Mouse (Mus musculus) c-Kit-negative CD71-positive TER-119-positive erythroid progenitor cells, embryonic 14.5 days (primary cell): ENCODE measurements around the gene Neil1.

Experiments
- DNase-seq: peaks from one replicate; pipeline ENCODE4 v3.0.0-alpha.2; 2013; ENCODE audit warnings: low read depth, low spot score

Gene Neil1

DNA sequence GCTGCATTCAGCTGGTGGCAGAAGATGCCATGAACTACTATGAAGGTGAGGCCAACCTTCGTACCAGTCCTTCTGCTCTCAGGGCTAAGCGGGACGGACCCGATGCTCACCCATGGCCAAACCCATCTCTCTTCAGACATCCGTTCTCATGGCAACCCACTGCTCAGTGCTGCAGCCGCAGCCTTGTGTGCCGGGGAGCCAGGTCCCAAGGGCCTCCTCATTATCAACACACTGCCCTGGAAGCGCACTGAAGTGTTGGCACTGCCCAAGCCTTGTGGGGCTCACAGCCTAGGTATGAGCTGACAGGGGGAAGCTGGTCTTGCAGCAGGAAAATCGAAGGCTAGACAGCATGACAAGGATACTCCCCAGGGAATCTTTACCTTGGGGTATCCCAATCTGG is 9.0 kb downstream of the Neil1 start:
- DNase-seq = no peak

DNA sequence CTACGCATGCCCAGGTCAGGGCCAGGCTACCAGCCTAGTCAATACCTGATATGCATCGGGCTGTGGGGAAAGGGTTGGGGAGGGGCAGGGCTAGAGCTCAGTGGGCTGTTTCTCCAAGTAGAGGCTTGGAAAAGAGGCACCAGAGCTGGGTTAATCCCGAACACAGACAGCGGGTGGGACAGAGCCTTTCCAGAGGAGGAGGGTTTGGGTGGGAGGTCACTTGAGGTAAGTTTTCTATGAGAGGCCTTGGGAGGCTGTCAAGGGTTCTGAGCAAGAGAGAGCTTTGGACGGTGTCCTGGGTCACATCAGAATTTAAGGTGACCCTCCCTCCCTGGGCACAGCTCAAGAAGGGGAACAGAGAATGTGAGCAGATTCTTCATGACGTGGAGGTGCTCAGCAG is 9.6 kb downstream of the Neil1 start:
- no peak for DNase-seq

DNA sequence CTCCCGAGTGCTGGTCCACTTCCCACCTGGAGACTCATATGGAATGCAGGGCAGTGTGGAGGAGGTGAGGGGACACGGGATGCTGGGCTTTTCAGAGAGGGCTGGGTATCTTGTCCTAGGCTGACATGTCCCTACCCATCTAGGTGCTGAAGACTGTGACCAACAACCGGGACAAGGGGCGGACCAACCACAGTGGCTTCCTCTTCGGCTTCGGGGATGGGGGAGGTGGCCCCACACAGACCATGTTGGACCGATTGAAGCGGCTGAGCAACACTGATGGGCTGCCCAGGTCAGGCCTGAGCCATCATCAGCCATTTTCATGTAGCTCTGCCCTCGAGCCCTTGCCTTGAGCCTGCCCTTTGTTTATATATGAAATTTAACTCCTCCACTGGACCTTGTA is 10.3 kb downstream of the Neil1 start:
- no peak for DNase-seq

DNA sequence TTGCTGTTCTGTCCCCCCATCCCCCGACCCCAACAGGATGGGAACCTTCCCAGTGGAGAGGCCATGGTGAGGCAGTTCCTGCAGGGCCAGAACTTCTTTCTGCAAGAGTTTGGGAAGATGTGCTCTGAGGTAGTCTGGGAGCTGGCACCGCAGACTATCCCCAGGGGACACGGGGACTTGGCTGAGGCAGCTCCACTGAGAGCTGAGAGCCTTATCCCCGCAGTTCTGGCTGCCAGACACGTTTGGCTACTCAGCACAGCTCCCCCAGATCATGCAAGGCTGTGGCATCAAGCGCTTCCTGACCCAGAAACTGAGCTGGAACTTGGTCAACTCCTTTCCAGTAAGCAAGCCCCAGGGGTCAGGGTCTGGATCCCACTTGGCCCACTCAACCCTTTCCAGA is 10.9 kb downstream of the Neil1 start:
- DNase-seq = no peak

DNA sequence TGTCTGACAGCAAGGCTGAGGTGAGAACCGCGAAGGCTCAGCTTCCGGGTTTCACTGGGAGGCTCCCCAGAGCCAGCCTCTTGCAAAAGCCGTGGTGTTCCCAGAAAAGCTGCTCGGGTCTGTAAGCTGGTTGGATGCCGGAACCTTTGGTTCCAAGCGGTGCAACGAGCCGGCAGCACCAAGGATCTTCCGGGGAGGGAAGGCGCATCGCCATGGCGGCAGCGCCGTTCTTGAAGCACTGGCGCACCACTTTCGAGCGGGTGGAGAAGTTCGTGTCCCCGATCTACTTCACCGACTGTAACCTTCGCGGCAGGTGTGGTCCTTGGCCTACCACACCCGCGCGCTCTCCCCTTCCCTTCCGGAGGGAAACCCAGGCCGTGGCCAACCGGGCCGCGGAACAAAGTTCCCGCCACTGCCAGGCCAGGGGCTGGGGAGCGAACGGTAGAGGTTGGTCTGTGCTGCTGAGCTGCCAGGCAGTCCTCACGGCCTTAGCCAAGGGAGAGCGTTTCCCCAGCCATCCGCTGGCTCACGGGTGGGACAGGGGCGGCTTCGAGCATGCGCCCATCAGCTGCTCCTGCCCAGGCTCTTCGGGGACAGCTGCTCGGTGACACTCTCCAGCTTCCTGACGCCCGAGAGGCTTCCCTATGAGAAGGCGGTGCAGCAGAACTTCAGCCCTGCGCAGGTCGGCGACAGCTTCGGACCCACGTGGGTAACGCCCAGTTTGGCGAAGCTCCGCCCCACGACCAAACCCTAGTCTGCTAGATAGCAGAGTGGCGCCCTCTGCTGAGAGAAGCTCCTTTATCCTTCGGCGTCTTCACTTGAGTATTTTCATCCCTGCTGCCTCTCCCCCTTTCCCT is 17.3 kb downstream of the Neil1 start, which contains the start of gene Man2c1:
Gene Man2c1, plus strand, starts transcription at position 114 of the 857 bp plus-strand sequence.
- peak; percentile 88 for DNase-seq

DNA sequence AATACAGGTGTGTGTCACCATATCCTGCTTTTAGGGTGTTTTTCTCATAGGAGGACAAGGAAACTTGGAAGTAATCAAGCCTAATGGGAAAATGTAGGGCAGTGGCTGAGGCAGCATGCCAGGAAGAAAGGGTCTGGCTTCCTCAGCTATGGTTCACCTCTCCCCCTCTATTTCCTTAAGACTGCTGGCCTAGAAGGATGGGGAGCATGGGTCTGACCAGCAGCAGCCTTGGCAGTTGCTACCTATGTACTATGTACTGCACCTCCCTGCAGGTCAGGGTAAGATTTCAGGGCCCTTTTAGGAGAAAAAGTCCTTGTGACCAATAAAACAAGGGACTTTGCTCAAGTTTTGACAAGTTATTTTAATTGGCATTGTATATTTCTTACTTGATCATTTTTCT is 18.5 kb downstream of the Neil1 start:
- no peak for DNase-seq

DNA sequence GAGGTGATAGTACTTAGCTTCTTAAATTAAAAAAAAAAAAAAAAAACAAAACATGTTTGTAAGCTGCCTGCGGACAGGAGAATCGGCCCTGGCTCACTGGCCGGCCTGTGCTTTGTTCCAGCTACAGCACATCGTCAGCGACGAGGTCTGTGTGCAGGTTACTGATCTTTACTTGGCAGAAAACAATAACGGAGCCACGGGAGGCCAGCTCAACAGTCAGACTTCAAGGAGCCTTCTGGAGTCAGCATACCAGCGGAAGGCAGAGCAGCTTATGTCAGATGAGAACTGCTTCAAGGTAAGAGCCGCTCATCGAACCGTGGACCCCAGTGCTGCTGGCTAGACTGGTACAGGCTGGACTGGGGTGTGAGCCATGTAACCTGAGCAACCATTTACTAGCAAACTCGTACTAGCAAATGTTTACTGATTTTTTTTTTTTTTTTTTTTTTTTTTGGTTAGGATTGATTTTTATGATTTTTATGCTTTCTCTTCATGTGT is 30.8 kb downstream of the Neil1 start:
- DNase-seq = no peak
